Mouse (Mus musculus): ENCODE results near the gene Vmn1r15. TPM values are rescaled to one million over a fixed set of nuclear protein-coding genes. Genes with fewer than 3 reads are reported as not detected.

Gene Vmn1r15
- not detected for polyA plus RNA-seq (2017; shearing (Covaris generic))

DNA sequence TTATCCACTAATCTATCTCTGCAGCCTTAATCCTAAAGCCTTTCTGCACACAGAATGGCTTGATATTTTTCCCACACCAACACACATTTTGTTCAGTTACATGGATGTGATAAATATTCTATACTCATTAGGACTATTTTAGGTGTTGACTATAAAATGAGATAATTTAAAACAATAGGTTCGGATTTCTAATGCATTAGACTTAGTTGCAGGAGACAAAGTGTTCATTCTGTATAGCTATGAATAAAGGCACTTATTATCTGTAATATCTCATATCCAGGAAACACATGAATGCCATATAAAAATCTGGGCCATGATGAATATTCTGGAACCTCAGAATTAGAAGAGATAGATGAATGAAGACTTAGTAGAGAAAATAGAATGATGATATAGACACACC, at the start of gene Vmn1r15:
TSS of gene Vmn1r15 (plus strand) at position 301 of the 400 bp plus-strand sequence.

DNA sequence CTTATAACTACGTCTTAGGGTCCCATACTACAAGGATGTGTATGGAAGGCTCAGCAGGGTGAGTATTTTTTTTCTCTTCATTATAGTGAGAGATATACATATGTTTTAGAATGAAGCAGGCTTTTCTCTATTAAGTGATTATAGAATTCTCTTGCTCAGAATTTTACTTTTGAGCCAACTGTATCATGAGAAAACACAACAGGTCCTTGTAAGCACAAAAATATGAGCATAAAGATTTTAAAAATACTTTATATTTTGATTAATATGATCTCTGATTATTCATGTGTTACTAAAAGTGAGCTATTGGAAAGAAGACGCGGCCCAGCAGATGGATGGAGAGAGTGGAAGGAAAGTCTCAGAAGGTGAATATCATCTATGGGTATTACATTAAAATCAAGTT, 26.4 kb upstream of the Vmn1r15 start, which contains the start of gene Vmn1r14:
TSS of gene Vmn1r14 (plus strand) at position 301 of the 400 bp plus-strand sequence.

Other genes with a start within 250 kb of the Vmn1r15 start
- not detected for gene Vmn1r7, start 232.6 kb upstream of the Vmn1r15 start, polyA plus RNA-seq (2017; shearing (Covaris generic))
- not detected for gene Vmn1r8, start 225.7 kb upstream of the Vmn1r15 start, polyA plus RNA-seq (2017; shearing (Covaris generic))
- not detected for gene Vmn1r9, start 191.2 kb upstream of the Vmn1r15 start, polyA plus RNA-seq (2017; shearing (Covaris generic))
- gene Vmn1r10, start 148.5 kb upstream of the Vmn1r15 start, polyA plus RNA-seq (2017; shearing (Covaris generic)): not detected
- not detected for gene Vmn1r11, start 124.5 kb upstream of the Vmn1r15 start, polyA plus RNA-seq (2017; shearing (Covaris generic))
- gene Vmn1r12, start 101.0 kb upstream of the Vmn1r15 start, polyA plus RNA-seq (2017; shearing (Covaris generic)): 0.04 TPM
- 0.38 TPM for gene Vmn1r13, start 54.7 kb upstream of the Vmn1r15 start, polyA plus RNA-seq (2017; shearing (Covaris generic))
- gene Vmn1r14, start 26.3 kb upstream of the Vmn1r15 start, polyA plus RNA-seq (2017; shearing (Covaris generic)): 0.06 TPM
- not detected for gene Vmn1r16, start 71.5 kb downstream of the Vmn1r15 start, polyA plus RNA-seq (2017; shearing (Covaris generic))
- not detected for gene Vmn1r17, start 105.8 kb downstream of the Vmn1r15 start, polyA plus RNA-seq (2017; shearing (Covaris generic))
- not detected for gene Vmn1r18, start 137.8 kb downstream of the Vmn1r15 start, polyA plus RNA-seq (2017; shearing (Covaris generic))
- not detected for gene Vmn1r19, start 145.8 kb downstream of the Vmn1r15 start, polyA plus RNA-seq (2017; shearing (Covaris generic))
- gene Vmn1r20, start 171.0 kb downstream of the Vmn1r15 start, polyA plus RNA-seq (2017; shearing (Covaris generic)): not detected

Data from CD4-positive, CD25-positive, alpha-beta regulatory T cell (primary cell).